Mouse (Mus musculus): ENCODE results near the gene Mesd. TPM values are rescaled to one million over a fixed set of nuclear protein-coding genes. Genes with fewer than 3 reads are reported as not detected.

Mesd gene
- polyA plus RNA-seq, 1 experiment from 2014 or later, result 109 TPM

GRCm38 (mm10) chr7:83892333-83892669 lies 8.0 kb downstream of the Mesd start:
- WGBS, result under 1% methylated on average over 18 of the region's 21 CpGs
- no peak for ATAC-seq (replicated peaks; ENCODE audit: low FRiP score, low read depth)
- H3K27me3 ChIP-seq (ENCODE audit: insufficient read depth, low read length), result no peaks in the 10 kb centered on the region
- peak overlapping the region; percentile 82 for H3K9ac ChIP-seq (ENCODE audit: low read depth, low read length)
- peak overlapping the region; percentile 79 for H3K4me2 ChIP-seq (ENCODE audit: low read length)
- peaks cover 8% of the 10 kb centered on the region for H3K36me3 ChIP-seq (ENCODE audit: insufficient read depth, low read length)
- peak overlapping the region; percentile 80 for H3K4me3 ChIP-seq (replicated peaks; ENCODE audit: low read depth, low read length)
- DNase-seq (ENCODE audit: low spot score), result no peak
- no peak; the same call in 1 of the 2 replicates for TF ChIP-seq CTCF (IDR thresholded peaks at IDR 0.05; ENCODE audit: low read depth)
- H3K9me3 ChIP-seq (replicated peaks; ENCODE audit: low read length), result no peaks in the 10 kb centered on the region
- H3K27ac ChIP-seq, result peak overlapping the region; percentile 93
- peaks cover 13% of the 10 kb centered on the region for H3K4me1 ChIP-seq (replicated peaks; ENCODE audit: insufficient read depth, low read length)

- Histone ChIP-seq H3K27me3 (ENCODE audit: insufficient read depth, low read length) (no peaks in the 10 kb centered on the region), H3K27ac (no peak overlapping the region), H3K9ac (ENCODE audit: low read depth, low read length) (no peak overlapping the region), H3K9me3 (replicated peaks; ENCODE audit: low read length) (no peaks in the 10 kb centered on the region), H3K4me2 (ENCODE audit: low read length) (no peak overlapping the region), H3K4me1 (replicated peaks; ENCODE audit: insufficient read depth, low read length) (peaks cover 13% of the 10 kb centered on the region), H3K36me3 (ENCODE audit: insufficient read depth, low read length) (peaks cover 29% of the 10 kb centered on the region), H3K4me3 (replicated peaks; ENCODE audit: low read depth, low read length) (no peak overlapping the region)
- ATAC-seq (replicated peaks; ENCODE audit: low FRiP score, low read depth) (no peak), DNase-seq (ENCODE audit: low spot score) (no peak)
- WGBS, result 97% methylated on average over 1 of the region's 1 CpGs
- peak; percentile 27; the same call in 1 of the 2 replicates for TF ChIP-seq CTCF (IDR thresholded peaks at IDR 0.05; ENCODE audit: low read depth)
Measured at GRCm38 (mm10) chr7:83894348-83894747, 10.1 kb downstream of the Mesd start.

- no peak overlapping the region for H3K27ac ChIP-seq
- H3K9me3 ChIP-seq (replicated peaks; ENCODE audit: low read length), result no peaks in the 10 kb centered on the region
- H3K36me3 ChIP-seq (ENCODE audit: insufficient read depth, low read length), result peaks cover 38% of the 10 kb centered on the region
- H3K4me3 ChIP-seq (replicated peaks; ENCODE audit: low read depth, low read length), result no peak overlapping the region
- TF ChIP-seq CTCF (IDR thresholded peaks at IDR 0.05; ENCODE audit: low read depth), result no peak
- H3K4me2 ChIP-seq (ENCODE audit: low read length), result no peak overlapping the region
- H3K4me1 ChIP-seq (replicated peaks; ENCODE audit: insufficient read depth, low read length), result peaks cover 13% of the 10 kb centered on the region
- H3K27me3 ChIP-seq (ENCODE audit: insufficient read depth, low read length), result no peaks in the 10 kb centered on the region
- H3K9ac ChIP-seq (ENCODE audit: low read depth, low read length), result no peak overlapping the region
- no peak for DNase-seq (ENCODE audit: low spot score)
- 93% methylated on average over 5 of the region's 5 CpGs for WGBS
- ATAC-seq (replicated peaks; ENCODE audit: low FRiP score, low read depth), result no peak
Measured at GRCm38 (mm10) chr7:83896077-83896740, 11.9 kb downstream of the Mesd start.

- no peaks in the 10 kb centered on the region for H3K9me3 ChIP-seq (replicated peaks; ENCODE audit: low read length)
- no peak overlapping the region for H3K9ac ChIP-seq (ENCODE audit: low read depth, low read length)
- TF ChIP-seq CTCF (IDR thresholded peaks at IDR 0.05; ENCODE audit: low read depth), result no peak
- peaks cover 6% of the 10 kb centered on the region for H3K4me1 ChIP-seq (replicated peaks; ENCODE audit: insufficient read depth, low read length)
- peaks cover 38% of the 10 kb centered on the region for H3K36me3 ChIP-seq (ENCODE audit: insufficient read depth, low read length)
- H3K27ac ChIP-seq, result no peak overlapping the region
- DNase-seq (ENCODE audit: low spot score) (no peak), ATAC-seq (replicated peaks; ENCODE audit: low FRiP score, low read depth) (no peak)
- H3K4me3 ChIP-seq (replicated peaks; ENCODE audit: low read depth, low read length), result no peak overlapping the region
- no peaks in the 10 kb centered on the region for H3K27me3 ChIP-seq (ENCODE audit: insufficient read depth, low read length)
- 92% methylated on average over 11 of the region's 11 CpGs for WGBS
- H3K4me2 ChIP-seq (ENCODE audit: low read length), result no peak overlapping the region
Measured at GRCm38 (mm10) chr7:83898267-83898666, 14.0 kb downstream of the Mesd start.

GRCm38 (mm10) chr7:83900519-83900918 lies 16.3 kb downstream of the Mesd start:
- WGBS, result 72% methylated on average over 3 of the region's 3 CpGs
- Histone ChIP-seq H3K27me3 (ENCODE audit: insufficient read depth, low read length) (no peaks in the 10 kb centered on the region), H3K9ac (ENCODE audit: low read depth, low read length) (no peak overlapping the region), H3K27ac (no peak overlapping the region), H3K36me3 (ENCODE audit: insufficient read depth, low read length) (peaks cover 38% of the 10 kb centered on the region), H3K9me3 (replicated peaks; ENCODE audit: low read length) (no peaks in the 10 kb centered on the region), H3K4me1 (replicated peaks; ENCODE audit: insufficient read depth, low read length) (no peaks in the 10 kb centered on the region), H3K4me3 (replicated peaks; ENCODE audit: low read depth, low read length) (no peak overlapping the region), H3K4me2 (ENCODE audit: low read length) (no peak overlapping the region)
- ATAC-seq (replicated peaks; ENCODE audit: low FRiP score, low read depth) (no peak), DNase-seq (ENCODE audit: low spot score) (no peak)
- TF ChIP-seq CTCF (IDR thresholded peaks at IDR 0.05; ENCODE audit: low read depth), result no peak

- Histone ChIP-seq H3K4me1 (replicated peaks; ENCODE audit: insufficient read depth, low read length) (no peaks in the 10 kb centered on the region), H3K27ac (no peak overlapping the region), H3K4me3 (replicated peaks; ENCODE audit: low read depth, low read length) (no peak overlapping the region), H3K4me2 (ENCODE audit: low read length) (no peak overlapping the region), H3K9ac (ENCODE audit: low read depth, low read length) (no peak overlapping the region), H3K9me3 (replicated peaks; ENCODE audit: low read length) (no peaks in the 10 kb centered on the region), H3K27me3 (ENCODE audit: insufficient read depth, low read length) (no peaks in the 10 kb centered on the region), H3K36me3 (ENCODE audit: insufficient read depth, low read length) (peaks cover 34% of the 10 kb centered on the region)
- no peak for ATAC-seq (replicated peaks; ENCODE audit: low FRiP score, low read depth)
- 71% methylated on average over 4 of the region's 4 CpGs for WGBS
- TF ChIP-seq CTCF (IDR thresholded peaks at IDR 0.05; ENCODE audit: low read depth), result no peak
- no peak for DNase-seq (ENCODE audit: low spot score)
Measured at GRCm38 (mm10) chr7:83901425-83901824, 17.2 kb downstream of the Mesd start.
